Mouse (Mus musculus): Measurements from ENCODE around the gene Keap1. TPM values are rescaled to one million over a fixed set of nuclear protein-coding genes. Genes with fewer than 3 reads are reported as not detected.
A peak's percentile ranks its signal among the peaks of the same experiment; 100 is the strongest.
"Not testable (repeated sequence)": the region's sequence is repeated elsewhere in the genome, so short reads cannot be mapped to it uniquely, and the experiment has no call there.

The Keap1 gene
- total RNA-seq (2022) = 10 to 100 TPM; 50.7 to 62.6 (median 57.4) TPM

GRCm38 (mm10) chr9:21238733-21239464 is at the start of gene Keap1:
TSS of gene Keap1 (minus strand) at chr9:21239361.
- DNase-seq = peak; percentile 57

GRCm38 (mm10) chr9:21288404-21289336 is 49.5 kb upstream of the Keap1 start:
- DNase-seq = no peak

GRCm38 (mm10) chr9:21287571-21288402 is 48.6 kb upstream of the Keap1 start, which contains the start of gene Kri1:
TSS of gene Kri1 (minus strand) at chr9:21287969.
- DNase-seq = peak; percentile 98

- no peak for DNase-seq
Observed at GRCm38 (mm10) chr9:21286753-21287152, 47.6 kb upstream of the Keap1 start.

- DNase-seq = no peak
Observed at GRCm38 (mm10) chr9:21283994-21284393, 44.8 kb upstream of the Keap1 start.

GRCm38 (mm10) chr9:21283591-21283990 is 44.4 kb upstream of the Keap1 start:
- no peak for DNase-seq

- DNase-seq = no peak
Observed at GRCm38 (mm10) chr9:21277776-21278175, 38.6 kb upstream of the Keap1 start.

- DNase-seq = no peak
Observed at GRCm38 (mm10) chr9:21276307-21276706, 37.1 kb upstream of the Keap1 start.

GRCm38 (mm10) chr9:21275727-21276126 is 36.6 kb upstream of the Keap1 start:
- no peak for DNase-seq

- no peak for DNase-seq
Observed at GRCm38 (mm10) chr9:21275013-21275710, 36.0 kb upstream of the Keap1 start.

GRCm38 (mm10) chr9:21274336-21274735 is 35.2 kb upstream of the Keap1 start:
- no peak for DNase-seq

GRCm38 (mm10) chr9:21273520-21274228 is 34.5 kb upstream of the Keap1 start:
- DNase-seq = no peak

- no peak for DNase-seq
Observed at GRCm38 (mm10) chr9:21273094-21273493, 33.9 kb upstream of the Keap1 start.

- no peak for DNase-seq
Observed at GRCm38 (mm10) chr9:21272391-21272790, 33.2 kb upstream of the Keap1 start.

GRCm38 (mm10) chr9:21269590-21269989 is 30.4 kb upstream of the Keap1 start:
- DNase-seq = not testable (repeated sequence)

- DNase-seq = no peak
Observed at GRCm38 (mm10) chr9:21268305-21268704, 29.1 kb upstream of the Keap1 start.

- DNase-seq = no peak
Observed at GRCm38 (mm10) chr9:21266889-21267288, 27.7 kb upstream of the Keap1 start.

- no peak for DNase-seq
Observed at GRCm38 (mm10) chr9:21265611-21266010, 26.4 kb upstream of the Keap1 start.

- peak; percentile 99 for DNase-seq
Observed at GRCm38 (mm10) chr9:21265000-21265561, 25.9 kb upstream of the Keap1 start, which contains the start of gene Atg4d. TSS of gene Atg4d (plus strand) at chr9:21265293.

- no peak for DNase-seq
Observed at GRCm38 (mm10) chr9:21264272-21264999, 25.3 kb upstream of the Keap1 start.

Data from adrenal gland, adult 8-10 months (tissue).